Mouse (Mus musculus) thymus, adult 2 months (tissue): ENCODE data around the gene Txndc17. TPM values are rescaled to one million over a fixed set of nuclear protein-coding genes. Genes with fewer than 3 reads are reported as not detected.

Experiments
- DNase-seq: peaks from one replicate; pipeline ENCODE4 v3.0.0; 2021
- H3K27ac ChIP-seq: fragments of 200-500 bp; 2 replicates; pipeline ENCODE4 v1.5.1; 2012; ENCODE audit warnings: low read length, control low read depth; ENCODE audit not compliant: control insufficient read depth, insufficient read depth
- H3K27me3 ChIP-seq: fragments of 200-500 bp; 2 replicates; pipeline ENCODE4 v1.6.1; 2012; ENCODE audit warnings: mild to moderate bottlenecking, low read length, moderate library complexity, mixed read lengths; ENCODE audit not compliant: control insufficient read depth, insufficient read depth
- H3K36me3 ChIP-seq: fragments of 200-500 bp; 2 replicates; pipeline ENCODE4 v1.6.1; 2012; ENCODE audit warnings: mild to moderate bottlenecking, low read length, moderate library complexity; ENCODE audit not compliant: control insufficient read depth, insufficient read depth
- H3K4me1 ChIP-seq: fragments of 200-500 bp; replicated peaks from 2 replicates; pipeline ENCODE4 v1.6.1; 2012; ENCODE audit warnings: low read length; ENCODE audit not compliant: control insufficient read depth, insufficient read depth
- H3K4me3 ChIP-seq: fragments of 200-500 bp; 2 replicates; pipeline ENCODE4 v1.5.1; 2012; ENCODE audit warnings: mild to moderate bottlenecking, low read length, control low read depth, moderate library complexity; ENCODE audit not compliant: control insufficient read depth, insufficient read depth
- CTCF ChIP-seq: fragments of 200-500 bp; IDR thresholded peaks from 2 replicates; pipeline ENCODE4 v1.5.1; 2012; ENCODE audit warnings: mild to moderate bottlenecking, control low read depth, low read length, moderate library complexity, borderline replicate concordance; ENCODE audit not compliant: control insufficient read depth, poor library complexity, insufficient read depth; ENCODE audit errors: extremely low read depth
- POLR2A ChIP-seq: fragments of 200-500 bp; IDR thresholded peaks from 2 replicates; pipeline ENCODE4 v1.6.1; 2012; ENCODE audit warnings: mild to moderate bottlenecking, low read length, control low read depth, moderate library complexity; ENCODE audit not compliant: control insufficient read depth, poor library complexity, insufficient read depth; ENCODE audit errors: extremely low read depth
- WGBS: fragments of 180-500 bp; shearing (Covaris S2); methylation state at CpG from one replicate; pipeline ENCODE4 v1.1.7; 2018; 5-methylcytosine and 5-hydroxymethylcytosine counted together
- polyA plus RNA-seq: library from polyadenylated mRNA; depleted of rRNA; stranded (reverse); fragments of >200 nt; gene quantifications from 2 replicates; pipeline ENCODE4 v1.2.3, GENCODE M21; 2012; rRNA removed

Gene Txndc17
- polyA plus RNA-seq, 1 experiment: 44.9 TPM

GRCm38 (mm10) chr11:72245196-72245753, 37.9 kb downstream of the Txndc17 start:
- H3K4me3 ChIP-seq: no peak overlapping the region
- WGBS: 91% methylated on average over 8 of the region's 8 CpGs

GRCm38 (mm10) chr11:72255629-72256028, 48.3 kb downstream of the Txndc17 start:
- H3K4me3 ChIP-seq: no peak overlapping the region
- no peaks in the 10 kb centered on the region for H3K27me3 ChIP-seq
- H3K27ac ChIP-seq: no peak overlapping the region
- no peaks in the 10 kb centered on the region for H3K36me3 ChIP-seq
- TF ChIP-seq POLR2A (no peak), CTCF (no peak)
- H3K4me1 ChIP-seq: no peaks in the 10 kb centered on the region
- WGBS: 97% methylated on average over 4 of the region's 4 CpGs
- no peak for DNase-seq

More at GRCm38 (mm10) chr11:72245196-72245753, 37.9 kb downstream of the Txndc17 start:
- no peak for DNase-seq
- no peaks in the 10 kb centered on the region for H3K36me3 ChIP-seq
- no peaks in the 10 kb centered on the region for H3K4me1 ChIP-seq
- TF ChIP-seq CTCF: no peak
- no peak for TF ChIP-seq POLR2A
- no peaks in the 10 kb centered on the region for H3K27me3 ChIP-seq
- H3K27ac ChIP-seq: no peak overlapping the region

GRCm38 (mm10) chr11:72256441-72256840, 49.1 kb downstream of the Txndc17 start:
- no peak for DNase-seq
- no peaks in the 10 kb centered on the region for H3K27me3 ChIP-seq
- H3K36me3 ChIP-seq: no peaks in the 10 kb centered on the region
- H3K27ac ChIP-seq: no peak overlapping the region
- WGBS: 91% methylated on average over 2 of the region's 2 CpGs
- TF ChIP-seq CTCF (no peak), POLR2A (no peak)
- no peaks in the 10 kb centered on the region for H3K4me1 ChIP-seq
- H3K4me3 ChIP-seq: no peak overlapping the region

Other genes starting within 250 kb of the Txndc17 start
- gene Aipl1, start 170.0 kb upstream of the Txndc17 start, polyA plus RNA-seq: 0.54 and 0.89 TPM in 2 replicates
- 40.8 and 48.0 TPM in 2 replicates for gene Pimreg, start 165.5 kb upstream of the Txndc17 start, polyA plus RNA-seq
- gene Pitpnm3, start 71.8 kb upstream of the Txndc17 start, polyA plus RNA-seq: 0.92 and 1.1 TPM in 2 replicates
- 0.24 and 0.70 TPM in 2 replicates for gene Gm43951, start 707 bp upstream of the Txndc17 start, polyA plus RNA-seq
- gene 4933427D14Rik, start 88 bp upstream of the Txndc17 start, polyA plus RNA-seq: 12.0 and 12.6 TPM in 2 replicates
- 7.2 and 10.4 TPM in 2 replicates for gene Med31, start 8.0 kb downstream of the Txndc17 start, polyA plus RNA-seq
- 0.04 and 0.10 TPM in 2 replicates for gene Slc13a5, start 59.7 kb downstream of the Txndc17 start, polyA plus RNA-seq
- gene Xaf1, start 94.1 kb downstream of the Txndc17 start, polyA plus RNA-seq: 39.3 and 46.0 TPM in 2 replicates
- gene Fbxo39, start 106.9 kb downstream of the Txndc17 start, polyA plus RNA-seq: 0.18 and 0.26 TPM in 2 replicates
- gene Tekt1, start 154.9 kb downstream of the Txndc17 start, polyA plus RNA-seq: 0.11 and 0.27 TPM in 2 replicates
- gene Smtnl2, start 204.2 kb downstream of the Txndc17 start, polyA plus RNA-seq: 1.7 and 2.7 TPM in 2 replicates
- 4.0 and 4.3 TPM in 2 replicates for gene Ggt6, start 228.0 kb downstream of the Txndc17 start, polyA plus RNA-seq
- 57.1 and 67.8 TPM in 2 replicates for gene Mybbp1a, start 233.8 kb downstream of the Txndc17 start, polyA plus RNA-seq